Mouse (Mus musculus): ENCODE data around the gene Ranbp3. TPM values are rescaled to one million over a fixed set of nuclear protein-coding genes. Genes with fewer than 3 reads are reported as not detected.

Gene Ranbp3
- polyA plus RNA-seq, 1 experiment from 2014 or later = 107 TPM

Other genes with a start within 250 kb of the Ranbp3 start
- gene Ptprs, start 196.8 kb upstream of the Ranbp3 start, polyA plus RNA-seq (2015; fragmentation: Nextera tagmentation; extraction: Ambion mirVana) = 293 and 299 TPM in 2 replicates
- not detected in 2 replicates for gene Znrf4, start 160.9 kb upstream of the Ranbp3 start, polyA plus RNA-seq (2015; fragmentation: Nextera tagmentation; extraction: Ambion mirVana)
- 0.95 and 1.3 TPM in 2 replicates for gene Gm20219, start 118.9 kb upstream of the Ranbp3 start, polyA plus RNA-seq (2015; fragmentation: Nextera tagmentation; extraction: Ambion mirVana)
- gene Safb2, start 88.7 kb upstream of the Ranbp3 start, polyA plus RNA-seq (2015; fragmentation: Nextera tagmentation; extraction: Ambion mirVana) = 63.2 and 70.6 TPM in 2 replicates
- 121 and 122 TPM in 2 replicates for gene Safb, start 88.5 kb upstream of the Ranbp3 start, polyA plus RNA-seq (2015; fragmentation: Nextera tagmentation; extraction: Ambion mirVana)
- 171 and 182 TPM in 2 replicates for gene 2410015M20Rik, start 63.5 kb upstream of the Ranbp3 start, polyA plus RNA-seq (2015; fragmentation: Nextera tagmentation; extraction: Ambion mirVana)
- 789 and 838 TPM in 2 replicates for gene Rpl36, start 59.9 kb upstream of the Ranbp3 start, polyA plus RNA-seq (2015; fragmentation: Nextera tagmentation; extraction: Ambion mirVana)
- gene Lonp1, start 46.4 kb upstream of the Ranbp3 start, polyA plus RNA-seq (2015; fragmentation: Nextera tagmentation; extraction: Ambion mirVana) = 42.8 and 43.0 TPM in 2 replicates
- gene Catsperd, start 45.2 kb upstream of the Ranbp3 start, polyA plus RNA-seq (2015; fragmentation: Nextera tagmentation; extraction: Ambion mirVana) = 1.8 and 2.1 TPM in 2 replicates
- 492 and 497 TPM in 2 replicates for gene Ndufa11, start 44.5 kb downstream of the Ranbp3 start, polyA plus RNA-seq (2015; fragmentation: Nextera tagmentation; extraction: Ambion mirVana)
- 15.6 and 16.1 TPM in 2 replicates for gene Vmac, start 44.7 kb downstream of the Ranbp3 start, polyA plus RNA-seq (2015; fragmentation: Nextera tagmentation; extraction: Ambion mirVana)
- gene Nrtn, start 84.2 kb downstream of the Ranbp3 start, polyA plus RNA-seq (2015; fragmentation: Nextera tagmentation; extraction: Ambion mirVana) = 2.5 and 4.0 TPM in 2 replicates
- 96.8 and 106 TPM in 2 replicates for gene Dus3l, start 91.5 kb downstream of the Ranbp3 start, polyA plus RNA-seq (2015; fragmentation: Nextera tagmentation; extraction: Ambion mirVana)
- gene Prr22, start 97.0 kb downstream of the Ranbp3 start, polyA plus RNA-seq (2015; fragmentation: Nextera tagmentation; extraction: Ambion mirVana) = 0.97 and 1.1 TPM in 2 replicates
- 3.9 and 4.8 TPM in 2 replicates for gene Rfx2, start 157.7 kb downstream of the Ranbp3 start, polyA plus RNA-seq (2015; fragmentation: Nextera tagmentation; extraction: Ambion mirVana)
- not detected in 2 replicates for gene Acsbg2, start 201.2 kb downstream of the Ranbp3 start, polyA plus RNA-seq (2015; fragmentation: Nextera tagmentation; extraction: Ambion mirVana)
- gene 1700061G19Rik, start 202.2 kb downstream of the Ranbp3 start, polyA plus RNA-seq (2015; fragmentation: Nextera tagmentation; extraction: Ambion mirVana) = 0.57 and 0.63 TPM in 2 replicates

Measured in midbrain, embryonic 16.5 days (tissue).